Mouse (Mus musculus): ENCODE measurements at regions not wholly inside any gene's neighbourhood (a gene's known extent, or its start where the extent isn't known, plus 50 kb on each side); places are given as distances from the start of the nearest gene placed in this dataset.

- DNase-seq (ENCODE audit: low spot score), result no peak
Observed at GRCm38 (mm10) chr5:133505661-133506060, 593.9 kb upstream of the Castor2 start.

GRCm38 (mm10) chr5:133487806-133488290 lies 611.7 kb upstream of the Castor2 start:
- peak; percentile 2 for DNase-seq (ENCODE audit: low spot score)

GRCm38 (mm10) chr5:133482291-133483086 lies 617.0 kb upstream of the Castor2 start:
- no peak for DNase-seq (ENCODE audit: low spot score)

GRCm38 (mm10) chr5:133479205-133479604 lies 620.3 kb upstream of the Castor2 start:
- no peak for DNase-seq (ENCODE audit: low spot score)

GRCm38 (mm10) chr5:133453349-133454049 lies 646.0 kb upstream of the Castor2 start:
- DNase-seq (ENCODE audit: low spot score), result no peak

DNA sequence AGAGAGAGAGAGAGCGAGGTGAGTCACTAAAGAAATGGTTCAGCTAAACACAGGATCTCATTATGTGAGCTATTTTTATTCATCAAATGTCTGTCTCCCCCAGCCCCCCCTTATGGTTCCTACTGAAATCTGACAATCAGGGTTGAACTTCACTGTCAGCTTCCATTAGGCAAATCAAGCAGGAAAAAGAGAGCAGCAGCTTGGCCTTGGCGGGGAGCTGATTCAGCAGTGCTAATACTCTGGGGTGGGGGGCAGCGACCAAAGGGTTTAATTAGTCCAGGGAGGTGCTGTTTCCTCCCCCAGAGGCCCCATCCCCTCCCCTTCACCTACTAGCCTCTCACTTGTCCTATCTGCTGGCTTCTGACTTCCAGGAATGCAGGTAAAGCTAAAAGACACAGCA lies 649.6 kb upstream of the Castor2 start:
- DNase-seq (ENCODE audit: low spot score), result no peak

DNA sequence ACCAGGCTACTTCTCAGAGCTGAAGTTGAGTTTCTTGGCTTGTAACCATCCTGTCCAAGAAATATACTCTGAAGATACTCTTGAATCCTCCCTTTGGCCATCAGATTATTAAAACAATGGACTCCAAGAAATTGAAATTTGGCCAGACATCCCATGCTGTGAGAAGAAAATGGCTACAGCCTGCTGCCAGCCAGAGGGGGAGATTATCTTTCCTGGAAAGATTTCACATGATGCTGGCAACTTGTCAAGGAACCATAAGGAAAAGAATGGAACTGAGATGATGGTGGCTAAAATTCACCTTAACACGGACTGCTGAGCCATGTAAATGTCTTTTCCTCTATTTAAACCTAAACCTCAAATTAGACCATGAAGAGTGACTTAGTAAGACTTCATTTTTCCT lies 698.7 kb upstream of the Castor2 start:
- DNase-seq (ENCODE audit: low spot score), result no peak

DNA sequence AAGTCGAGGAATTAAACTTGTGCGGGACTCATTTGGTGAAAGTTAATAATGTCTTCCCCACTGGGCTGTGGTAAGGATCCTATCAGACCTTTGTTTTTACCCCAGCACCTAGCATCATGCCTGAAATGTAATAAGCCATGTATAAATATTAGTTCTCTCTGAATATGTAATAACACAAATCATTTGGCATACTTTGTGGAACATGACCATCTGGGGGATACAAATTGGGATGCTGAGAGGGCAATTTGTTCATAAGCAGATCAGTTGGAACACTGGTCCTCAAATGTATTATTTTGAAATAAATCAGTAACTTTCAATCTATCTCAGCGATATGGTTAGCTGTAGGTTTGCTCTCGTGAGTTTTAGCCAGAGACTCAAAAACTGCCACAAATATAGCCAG lies 709.6 kb upstream of the Castor2 start:
- DNase-seq (ENCODE audit: low spot score), result no peak

GRCm38 (mm10) chr5:133389023-133389840 lies 710.3 kb upstream of the Castor2 start:
- DNase-seq (ENCODE audit: low spot score), result no peak

GRCm38 (mm10) chr5:133385374-133386349 lies 713.8 kb upstream of the Castor2 start:
- no peak for DNase-seq (ENCODE audit: low spot score)

GRCm38 (mm10) chr5:133365771-133366170 lies 733.7 kb upstream of the Castor2 start:
- DNase-seq (ENCODE audit: low spot score), result no peak

DNA sequence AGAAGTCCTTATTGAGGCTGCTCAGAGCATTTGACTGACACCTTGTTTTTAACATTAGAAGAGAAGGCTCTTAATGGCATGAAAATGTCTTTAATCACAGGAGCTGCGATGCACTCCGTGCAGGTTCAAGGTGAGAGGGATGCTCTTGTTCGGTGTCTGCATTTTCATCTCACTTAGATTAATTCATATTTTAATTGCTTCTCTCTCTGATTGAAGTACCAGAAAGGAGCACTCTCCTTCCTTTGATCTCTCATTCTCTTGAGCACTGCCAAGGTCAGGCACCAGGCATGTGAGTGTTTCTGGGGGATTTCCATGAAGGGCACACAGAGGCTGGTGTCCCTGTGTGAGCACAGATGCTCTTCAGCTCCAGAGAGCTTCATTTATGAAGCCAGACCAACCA lies 752.0 kb upstream of the Castor2 start:
- DNase-seq (ENCODE audit: low spot score), result no peak

GRCm38 (mm10) chr5:133341973-133342372 lies 757.5 kb upstream of the Castor2 start:
- DNase-seq (ENCODE audit: low spot score), result no peak

- DNase-seq (ENCODE audit: low spot score), result no peak
Observed at GRCm38 (mm10) chr5:133320626-133321025, 777.5 kb upstream of the Auts2 start.

GRCm38 (mm10) chr5:133320206-133320605 lies 777.1 kb upstream of the Auts2 start:
- DNase-seq (ENCODE audit: low spot score), result no peak

GRCm38 (mm10) chr5:133314031-133314430 lies 770.9 kb upstream of the Auts2 start:
- no peak for DNase-seq (ENCODE audit: low spot score)

DNA sequence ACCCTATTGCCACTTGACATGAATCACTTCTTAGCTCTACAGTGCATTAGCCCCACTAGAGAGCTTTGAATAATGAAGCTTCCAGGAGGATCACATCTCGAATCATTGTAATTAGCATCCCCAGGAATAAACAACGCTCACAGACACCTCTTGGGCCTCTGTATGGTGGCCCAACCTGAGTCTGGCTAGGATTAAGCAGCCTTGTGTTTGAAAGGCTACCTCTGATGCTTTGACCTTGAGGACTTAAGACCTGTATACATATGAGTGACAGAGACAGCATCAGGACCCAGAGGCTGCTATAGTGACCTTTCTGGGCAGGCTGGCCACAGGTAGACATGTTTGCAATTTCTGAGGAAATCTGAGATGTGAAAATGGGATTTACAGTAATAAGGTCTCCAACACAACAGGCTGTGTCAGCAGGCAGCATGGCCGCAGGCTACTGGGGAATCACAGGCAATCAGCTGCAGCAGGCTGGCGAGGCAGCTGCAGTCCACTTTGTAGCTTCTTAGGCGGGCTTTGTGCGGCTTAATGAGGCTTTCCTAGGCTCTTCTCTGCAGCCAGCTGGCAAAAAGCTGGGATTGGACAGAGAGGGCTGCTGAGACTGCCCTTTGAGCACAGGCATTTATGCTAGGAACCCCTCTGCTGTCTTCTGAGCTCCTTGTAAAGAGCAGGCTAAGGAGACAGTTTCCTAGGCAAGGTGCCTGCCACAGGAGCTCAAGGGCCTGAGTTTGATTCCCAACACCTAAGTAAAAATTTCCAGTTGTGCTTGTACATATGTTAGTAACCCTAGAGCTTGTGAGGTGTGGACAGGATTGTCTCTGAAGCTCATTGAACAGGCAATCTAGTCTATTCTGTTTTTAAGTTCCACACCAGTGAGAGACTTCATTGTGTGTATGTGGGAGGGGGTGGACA lies 768.1 kb upstream of the Auts2 start:
- DNase-seq (ENCODE audit: low spot score), result no peak

DNA sequence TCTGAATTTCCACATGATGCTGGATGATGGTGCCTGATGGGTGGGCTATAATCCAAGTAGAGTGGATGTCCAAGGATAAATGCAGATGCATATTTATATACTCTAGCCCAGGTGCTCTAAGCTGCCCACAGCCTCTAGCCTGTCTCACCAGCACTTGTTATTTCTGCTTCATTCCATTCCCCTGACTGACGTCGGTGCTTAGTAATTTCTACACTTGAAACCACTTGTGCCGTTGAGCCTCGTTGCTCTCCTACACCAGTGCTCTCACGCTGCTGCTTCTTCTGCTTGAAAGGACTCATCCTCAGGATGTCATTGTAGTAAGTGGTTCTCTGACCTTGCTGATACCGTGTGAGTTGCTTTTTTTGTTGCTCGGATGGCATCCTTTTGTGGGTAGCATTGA lies 724.7 kb upstream of the Auts2 start:
- DNase-seq (ENCODE audit: low spot score), result peak; percentile 11

- no peak for DNase-seq (ENCODE audit: low spot score)
Observed at GRCm38 (mm10) chr5:133267356-133267755, 724.2 kb upstream of the Auts2 start.

GRCm38 (mm10) chr5:133264976-133265375 lies 721.8 kb upstream of the Auts2 start:
- DNase-seq (ENCODE audit: low spot score), result no peak

Data from lung, postnatal 25 days (tissue).